Mouse (Mus musculus) layer of hippocampus, adult 2 months (tissue): ENCODE data around the gene Ttc39d. TPM values are rescaled to one million over a fixed set of nuclear protein-coding genes. Genes with fewer than 3 reads are reported as not detected.

ENCODE experiments used
- DNase-seq, 2 experiments: peaks; one replicate each; pipeline ENCODE4 v3.0.0; 2022; ENCODE audit warnings: low spot score in 2 of 2
- H3K27ac ChIP-seq: fragments of 200-600 bp; 2 replicates; pipeline ENCODE4 v1.8.1; 2022
- H3K4me3 ChIP-seq: fragments of 200-600 bp; 2 replicates; pipeline ENCODE4 v1.8.1; 2022; ENCODE audit warnings: mild to moderate bottlenecking
- CTCF ChIP-seq: fragments of 200-600 bp; conservative IDR thresholded peaks from 2 replicates; pipeline ENCODE4 v1.8.1; 2022; ENCODE audit warnings: antibody characterized with exemption, mild to moderate bottlenecking, moderate library complexity
- total RNA-seq, 2 experiments: library from RNA; stranded (reverse); gene quantifications; 2 replicates each; pipeline ENCODE4 v1.2.3; 2021

Gene Ttc39d
- total RNA-seq, 2 experiments from 2014 or later: 0.15 to 0.28 TPM

DNA sequence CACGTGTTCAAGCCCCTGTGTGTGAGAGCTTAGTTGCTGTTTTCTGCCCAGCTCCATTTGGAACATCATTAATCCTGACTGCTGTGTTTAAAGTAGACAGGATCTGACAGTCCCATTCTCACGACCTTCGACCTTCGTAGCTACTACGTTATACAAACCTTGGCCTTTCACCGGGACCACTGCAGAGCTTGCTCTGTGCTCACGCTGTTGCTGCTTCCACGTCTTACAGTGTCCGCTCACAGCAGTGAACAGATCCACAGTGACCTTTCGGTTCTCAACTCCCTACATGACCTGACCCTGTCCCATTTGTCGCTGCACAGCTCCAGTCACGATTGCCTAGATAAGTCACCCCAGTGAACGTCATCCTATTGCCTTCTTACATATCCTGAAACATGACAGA lies 35.9 kb downstream of the Ttc39d start:
- DNase-seq: no peak
- Histone ChIP-seq H3K27ac (no peak overlapping the region), H3K4me3 (no peak overlapping the region)
- no peak for TF ChIP-seq CTCF

DNA sequence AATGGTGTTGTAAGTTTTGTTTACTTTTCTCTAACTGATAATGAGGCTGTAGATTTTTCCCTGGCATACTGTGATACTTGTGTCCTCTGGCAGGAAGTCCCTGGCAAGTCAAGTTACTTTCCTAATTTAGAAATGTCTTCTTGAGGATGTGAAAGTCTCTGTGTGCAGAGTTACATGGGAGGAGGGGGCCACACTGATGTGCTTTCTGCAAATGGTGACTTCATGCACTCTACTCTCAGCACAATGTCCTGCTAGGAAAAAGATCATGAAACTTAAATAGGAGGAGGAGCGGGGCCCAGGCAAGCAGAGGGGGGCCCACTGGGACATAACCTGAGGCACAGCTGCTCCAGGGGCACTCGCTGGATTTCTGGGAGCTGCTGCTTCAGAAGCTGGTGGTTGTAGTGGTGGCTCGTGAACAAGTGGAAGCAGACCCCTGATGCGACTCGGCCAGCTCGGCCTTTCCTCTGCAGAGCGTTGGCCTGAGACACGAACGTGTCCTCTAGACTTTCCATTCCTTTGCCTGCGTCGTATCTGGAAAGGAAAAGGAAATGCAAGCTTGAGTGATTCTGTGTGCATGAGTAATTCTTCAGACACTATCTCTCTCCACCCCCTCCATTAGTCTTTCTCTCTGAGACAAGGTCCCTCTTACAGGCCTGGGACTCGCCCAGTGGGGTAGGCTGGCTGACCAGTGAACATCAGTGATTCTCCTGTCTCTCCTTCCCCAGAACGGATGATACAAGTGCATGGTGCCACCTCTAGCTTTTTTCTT lies 45.7 kb downstream of the Ttc39d start:
- Histone ChIP-seq H3K27ac (no peak overlapping the region), H3K4me3 (no peak overlapping the region)
- no peak for TF ChIP-seq CTCF
- DNase-seq: no peak

DNA sequence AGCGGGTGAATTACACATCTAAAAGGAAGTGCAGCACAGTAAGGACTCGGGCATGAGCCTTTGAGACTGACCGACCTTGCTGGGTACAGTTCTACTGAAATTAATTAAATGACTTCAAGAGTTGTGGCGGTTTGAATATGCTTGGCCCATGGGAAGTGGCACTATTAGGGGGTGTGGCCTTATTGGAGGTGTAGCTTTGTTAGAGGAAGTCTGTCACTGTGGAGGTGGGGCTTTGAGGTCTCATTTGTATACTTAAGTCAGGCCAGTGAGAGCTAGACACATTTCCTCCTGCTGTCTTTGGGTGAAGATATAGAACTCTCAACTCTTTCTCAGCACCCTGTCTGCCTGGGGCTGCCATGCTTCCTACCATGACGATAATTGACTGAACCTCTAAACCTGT lies 47.2 kb downstream of the Ttc39d start:
- TF ChIP-seq CTCF: no peak

DNA sequence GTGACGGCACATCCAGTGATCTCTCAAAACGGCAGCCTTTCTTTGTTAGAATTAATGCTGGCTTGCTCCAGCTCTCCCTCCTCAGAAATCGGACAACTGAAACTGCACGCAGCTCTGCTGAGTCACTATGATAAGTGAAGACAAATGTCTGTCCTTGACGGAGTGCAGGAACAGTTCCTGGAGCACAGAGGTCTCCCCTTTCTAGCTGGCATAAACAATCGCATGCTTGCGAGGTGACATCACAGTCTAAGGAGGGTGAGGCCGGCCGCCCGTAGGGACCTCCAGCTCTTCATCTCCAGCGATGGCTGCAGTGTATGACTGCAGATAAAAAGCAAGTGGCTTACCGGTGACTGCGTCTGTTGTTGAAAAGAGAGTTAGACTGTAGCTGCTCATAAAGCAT lies 47.9 kb downstream of the Ttc39d start:
- no peak for DNase-seq
- H3K4me3 ChIP-seq: no peak overlapping the region
- no peak for TF ChIP-seq CTCF
- H3K27ac ChIP-seq: peak overlapping the region; percentile 15; the same call in 1 of the 2 replicates

More for the DNA sequence above, 47.2 kb downstream of the Ttc39d start:
- no peak overlapping the region for H3K27ac ChIP-seq
- H3K4me3 ChIP-seq: no peak overlapping the region
- DNase-seq: no peak

DNA sequence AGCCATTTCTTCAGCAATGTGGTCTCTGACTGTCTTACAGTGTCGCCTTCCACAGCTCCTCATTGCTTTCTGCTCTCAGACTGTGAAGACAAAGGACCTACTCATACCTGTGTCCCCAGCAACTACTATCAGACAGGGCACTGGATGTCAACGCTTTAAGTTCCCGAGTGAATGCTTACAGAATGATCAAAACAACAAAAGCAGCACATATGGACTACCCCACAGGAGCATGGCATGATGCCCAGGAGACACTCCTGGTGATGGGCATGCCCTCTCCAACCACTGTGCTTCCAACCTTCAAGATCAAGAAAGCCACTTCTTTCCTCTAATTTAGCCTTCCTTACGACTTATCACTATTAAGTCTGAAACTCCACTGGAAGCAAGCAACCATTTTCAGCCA lies 59.8 kb downstream of the Ttc39d start:
- no peak for DNase-seq
- H3K4me3 ChIP-seq: no peak overlapping the region
- no peak for TF ChIP-seq CTCF
- no peak overlapping the region for H3K27ac ChIP-seq

Other genes with a start within 250 kb of the Ttc39d start
- gene Hnrnpll, start 145.1 kb upstream of the Ttc39d start, total RNA-seq: 10 to 100 TPM; 62.8 to 67.1 TPM
- 1 to 10 TPM; 3.8 to 5.4 TPM for gene Galm, start 80.0 kb upstream of the Ttc39d start, total RNA-seq
- gene Srsf7, start 153 bp upstream of the Ttc39d start, total RNA-seq: 100 to 1,000 TPM; 116 to 132 TPM
- 1 to 10 TPM; 5.1 to 6.1 TPM for gene Gemin6, start 17.0 kb downstream of the Ttc39d start, total RNA-seq
- 10 to 100 TPM; 18.5 to 19.0 TPM for gene Morn2, start 82.7 kb downstream of the Ttc39d start, total RNA-seq
- 10 to 100 TPM; 37.6 to 38.0 TPM for gene Dhx57, start 83.0 kb downstream of the Ttc39d start, total RNA-seq
- gene Arhgef33, start 99.9 kb downstream of the Ttc39d start, total RNA-seq: 1 to 10 TPM; 2.8 to 5.3 TPM
- gene Gm10190, start 166.1 kb downstream of the Ttc39d start, total RNA-seq: 1 to 10 TPM in 1 of 2 experiments, not detected in 1; 1.5 TPM